Mouse (Mus musculus): ENCODE results near the gene Kat6b.

Kat6b gene

GRCm38 (mm10) chr14:21523234-21523633, 42.0 kb downstream of the Kat6b start:
- DNase-seq (ENCODE audit: low read depth) = peak; percentile 22

- DNase-seq (ENCODE audit: low read depth) = no peak
Observed at GRCm38 (mm10) chr14:21523851-21524441, 42.7 kb downstream of the Kat6b start.

DNA sequence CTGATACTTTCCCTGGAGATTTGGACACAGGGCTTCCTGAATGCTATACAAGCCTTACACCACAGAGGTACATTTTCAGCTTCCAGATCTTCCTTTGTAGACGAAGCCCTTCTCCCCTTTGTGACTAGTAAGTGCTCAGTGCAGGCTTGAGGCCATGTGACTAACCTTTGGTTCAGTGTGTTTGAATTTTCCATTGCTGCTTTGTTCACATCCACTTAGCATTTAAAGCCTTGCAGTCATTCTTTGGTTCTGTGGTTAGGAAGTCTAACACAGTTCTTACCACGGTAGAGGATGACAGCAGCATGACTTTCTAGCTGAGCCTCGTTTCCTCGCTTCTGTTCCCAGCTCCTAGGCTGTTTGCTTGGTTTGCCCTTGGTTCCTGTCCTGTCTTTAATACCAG, 44.4 kb downstream of the Kat6b start:
- DNase-seq (ENCODE audit: low read depth) = peak; percentile 77

- no peak for DNase-seq (ENCODE audit: low read depth)
Observed at GRCm38 (mm10) chr14:21533566-21533965, 52.3 kb downstream of the Kat6b start.

GRCm38 (mm10) chr14:21534066-21534465, 52.8 kb downstream of the Kat6b start:
- DNase-seq (ENCODE audit: low read depth) = no peak

- DNase-seq (ENCODE audit: low read depth) = no peak
Observed at GRCm38 (mm10) chr14:21534542-21535272, 53.5 kb downstream of the Kat6b start.

DNA sequence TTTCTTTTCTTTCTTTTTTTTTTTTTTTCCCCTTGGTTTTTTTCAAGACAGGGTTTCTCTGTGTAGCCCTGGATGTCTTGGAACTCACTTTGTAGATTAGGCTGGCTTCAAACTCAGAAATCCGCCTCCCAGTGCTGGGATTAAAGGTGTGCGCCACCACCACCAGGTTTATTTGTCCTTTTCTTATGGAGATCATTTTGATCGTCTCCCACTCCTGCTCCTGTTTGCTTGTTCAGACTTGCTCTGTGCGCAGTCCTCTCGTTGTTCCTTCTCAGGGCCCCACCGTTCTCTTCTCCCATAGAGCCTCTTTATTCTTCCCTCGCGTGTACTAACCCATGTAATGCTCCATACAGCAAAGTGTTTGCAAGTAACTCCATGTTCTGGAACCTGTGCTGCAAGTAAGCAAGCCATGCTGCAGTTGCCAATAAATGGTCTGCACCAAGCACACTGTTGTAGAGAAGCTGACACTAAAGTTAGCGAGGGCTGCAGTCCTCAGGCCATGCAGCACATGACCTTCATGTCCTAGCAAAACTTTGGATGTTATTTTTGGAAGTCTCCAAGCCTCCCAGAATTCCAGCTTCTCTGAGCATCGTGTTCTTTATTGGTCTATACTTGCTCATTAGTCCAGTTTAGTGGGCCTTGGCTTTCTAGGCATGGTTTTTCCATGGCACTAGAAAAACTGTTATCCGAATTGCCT, 55.4 kb downstream of the Kat6b start:
- DNase-seq (ENCODE audit: low read depth) = no peak

DNA sequence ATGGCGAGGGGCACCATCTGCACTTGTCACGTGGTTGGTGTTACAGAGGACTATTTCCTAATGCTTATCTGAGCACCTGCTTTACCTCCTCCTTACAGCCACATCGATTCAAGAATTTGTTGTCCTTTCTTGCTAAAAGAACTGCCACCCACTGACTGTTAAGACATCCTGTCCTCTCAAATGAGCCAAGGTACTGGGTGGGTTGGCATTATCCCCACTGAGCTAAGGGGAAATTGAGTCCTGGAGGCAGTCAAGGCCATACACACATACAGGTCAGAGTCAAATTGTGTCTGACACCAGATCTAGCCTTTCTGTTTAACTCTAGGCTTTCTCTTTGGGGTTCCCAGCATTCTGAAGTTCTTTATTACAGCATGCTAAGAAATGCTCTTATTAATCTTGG, 56.6 kb downstream of the Kat6b start:
- DNase-seq (ENCODE audit: low read depth) = no peak

DNA sequence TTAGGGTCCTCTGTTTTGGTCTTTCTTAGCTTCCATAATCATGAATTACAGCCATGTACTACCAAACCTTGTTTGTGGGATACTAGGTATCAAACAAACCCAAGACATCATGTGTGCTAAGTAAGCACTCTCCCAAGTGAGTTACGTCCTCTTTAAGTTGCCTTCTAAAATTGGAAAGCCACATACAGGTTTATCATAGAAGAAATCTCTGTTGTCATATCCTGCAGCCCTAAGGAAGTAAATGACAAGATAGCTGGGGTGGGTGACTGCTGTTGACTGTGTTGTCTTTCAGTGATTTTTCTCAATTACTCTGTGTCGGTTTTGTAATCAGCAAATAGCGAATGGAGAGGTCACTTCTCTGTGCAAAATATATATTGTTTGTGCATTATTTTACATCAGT, 58.5 kb downstream of the Kat6b start:
- DNase-seq (ENCODE audit: low read depth) = peak; percentile 58

- DNase-seq (ENCODE audit: low read depth) = peak; percentile 49
Observed at GRCm38 (mm10) chr14:21540361-21540760, 59.1 kb downstream of the Kat6b start.

- DNase-seq (ENCODE audit: low read depth) = no peak
Observed at GRCm38 (mm10) chr14:21545529-21545928, 64.3 kb downstream of the Kat6b start.

- no peak for DNase-seq (ENCODE audit: low read depth)
Observed at GRCm38 (mm10) chr14:21546351-21546750, 65.1 kb downstream of the Kat6b start.

- DNase-seq (ENCODE audit: low read depth) = no peak
Observed at GRCm38 (mm10) chr14:21547297-21547696, 66.1 kb downstream of the Kat6b start.

- DNase-seq (ENCODE audit: low read depth) = peak; percentile 60
Observed at GRCm38 (mm10) chr14:21547965-21548364, 66.7 kb downstream of the Kat6b start.

- DNase-seq (ENCODE audit: low read depth) = peak; percentile 33
Observed at GRCm38 (mm10) chr14:21548952-21549607, 67.8 kb downstream of the Kat6b start.

DNA sequence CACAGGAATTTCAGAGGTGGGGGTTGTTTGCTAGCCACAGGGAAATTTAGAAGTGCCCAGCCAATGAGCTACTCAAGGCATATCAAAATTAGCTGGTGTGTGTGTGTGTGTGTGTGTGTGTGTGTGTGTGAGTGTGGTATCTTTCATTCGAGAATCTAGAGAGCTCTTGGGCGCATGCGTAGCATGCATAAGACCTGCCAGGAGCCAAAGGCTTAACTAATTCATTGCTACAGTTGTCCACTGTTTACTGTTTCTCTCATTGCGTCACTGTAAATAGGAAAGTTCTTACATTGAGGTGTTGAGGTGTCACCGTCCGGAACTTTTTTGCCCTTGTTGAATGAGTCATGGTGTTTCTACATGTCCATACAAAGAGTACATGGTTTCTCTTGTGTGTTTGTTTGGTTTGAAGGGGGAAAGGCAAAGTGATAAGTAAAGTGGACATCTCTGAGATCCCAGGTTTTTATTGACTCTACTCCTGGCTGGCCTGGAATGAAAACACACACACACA, 68.4 kb downstream of the Kat6b start:
- DNase-seq (ENCODE audit: low read depth) = peak; percentile 60

DNA sequence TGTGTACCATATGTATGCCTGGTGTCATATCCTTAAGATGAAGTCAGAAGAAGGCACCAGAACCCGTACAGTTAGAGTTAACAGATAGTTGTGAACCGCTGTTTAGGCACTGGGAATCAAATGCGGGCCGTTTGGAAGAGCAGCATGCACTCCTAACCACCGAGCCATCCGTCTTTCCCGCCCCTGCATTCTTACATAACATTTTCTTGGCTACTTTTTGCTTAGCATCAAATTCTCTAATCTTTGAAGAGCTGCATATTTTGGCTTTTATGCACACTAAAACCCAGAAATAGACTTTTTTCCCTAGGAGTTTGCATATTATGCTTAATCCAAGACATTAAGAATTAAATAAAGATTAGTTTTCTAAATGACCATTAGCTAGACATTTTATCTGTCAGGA, 69.3 kb downstream of the Kat6b start:
- no peak for DNase-seq (ENCODE audit: low read depth)

DNA sequence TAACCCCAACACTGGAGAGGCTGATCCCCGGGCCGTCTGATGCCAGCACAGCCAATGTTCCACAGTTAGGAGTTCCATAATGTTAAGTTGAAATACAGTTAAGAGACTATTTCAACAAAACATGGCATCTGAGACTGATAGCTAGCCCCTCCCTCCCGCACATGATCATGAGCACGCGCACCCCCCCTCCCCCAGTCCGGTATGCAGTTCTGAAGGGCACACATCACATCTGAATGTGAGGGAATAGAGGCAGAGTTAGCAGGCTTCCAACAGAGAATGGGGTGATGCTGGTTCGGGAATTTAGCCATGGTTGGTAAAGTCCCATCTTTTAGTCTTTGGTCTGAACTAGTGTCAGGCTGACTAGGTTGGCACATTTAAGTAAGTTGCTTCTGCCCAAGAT, 70.4 kb downstream of the Kat6b start:
- DNase-seq (ENCODE audit: low read depth) = no peak

DNA sequence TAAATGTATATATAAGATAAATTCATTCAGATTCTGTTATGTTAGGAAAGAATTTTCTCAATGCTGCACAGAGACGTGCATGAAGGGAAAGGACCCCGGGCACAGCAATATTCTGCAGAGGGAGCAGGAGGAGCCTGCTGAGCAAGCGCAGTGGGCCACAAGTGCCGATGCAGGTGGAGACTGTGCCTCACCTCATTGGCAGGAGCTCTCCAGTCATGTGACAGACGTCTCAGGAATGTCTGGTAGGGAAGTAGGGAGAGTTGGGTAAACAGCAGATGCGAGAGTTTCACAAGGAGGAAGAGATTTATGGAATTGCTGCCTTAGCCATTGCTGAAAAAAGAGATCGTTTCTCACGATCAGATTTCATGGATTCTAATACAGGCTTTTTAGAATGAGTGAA, 71.7 kb downstream of the Kat6b start:
- no peak for DNase-seq (ENCODE audit: low read depth)

DNA sequence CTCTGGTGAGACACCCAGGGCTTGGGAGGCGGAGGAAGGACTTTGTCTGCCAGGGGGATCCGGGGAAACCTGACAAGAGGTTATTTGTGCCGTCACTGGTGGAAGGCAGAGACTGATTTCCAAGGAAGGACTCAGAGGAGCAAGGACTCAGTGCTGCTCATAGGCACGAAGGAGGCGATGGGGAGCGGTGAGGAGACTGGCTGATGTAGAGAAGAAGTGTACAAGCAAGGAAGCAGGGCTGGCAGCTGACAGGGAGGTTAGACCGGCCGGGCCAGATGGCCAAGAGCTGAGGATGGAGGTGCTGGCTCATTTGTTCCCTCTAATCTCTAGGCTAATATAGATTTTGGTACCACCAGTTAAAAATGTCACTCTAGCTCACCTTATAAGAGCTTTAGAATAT, 72.8 kb downstream of the Kat6b start:
- no peak for DNase-seq (ENCODE audit: low read depth)

- peak; percentile 68 for DNase-seq (ENCODE audit: low read depth)
Observed at GRCm38 (mm10) chr14:21558440-21559131, 77.4 kb downstream of the Kat6b start.

DNA sequence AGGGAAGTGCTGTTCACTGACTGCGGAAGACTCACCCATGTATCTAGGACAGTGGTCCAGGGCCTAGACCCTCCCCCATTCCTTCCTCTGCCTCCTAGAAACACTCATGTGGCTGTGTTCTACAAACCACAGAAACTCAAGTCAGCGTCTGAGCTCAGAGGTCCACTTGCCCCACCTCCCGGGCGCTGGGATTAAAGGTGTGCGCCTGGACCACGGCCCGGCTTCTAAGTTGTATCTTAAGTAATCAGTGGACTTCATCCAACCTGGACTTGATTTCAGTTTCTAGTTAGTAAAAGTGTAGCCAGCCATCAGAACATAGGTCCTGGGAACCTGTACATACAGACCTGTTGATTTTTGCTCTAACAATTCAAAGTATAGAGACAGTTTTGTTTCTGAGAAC, 78.2 kb downstream of the Kat6b start:
- peak; percentile 22 for DNase-seq (ENCODE audit: low read depth)
